Mouse (Mus musculus): ENCODE results near the gene Epb41l4b. TPM values are rescaled to one million over a fixed set of nuclear protein-coding genes. Genes with fewer than 3 reads are reported as not detected.

Epb41l4b gene
- polyA plus RNA-seq, 1 experiment from 2014 or later, result 1.2 TPM

GRCm38 (mm10) chr4:56961320-56961925, 181.8 kb downstream of the Epb41l4b start:
- Histone ChIP-seq H3K4me3 (no peak overlapping the region), H3K27me3 (replicated peaks; ENCODE audit: low read depth, poor library complexity, severe bottlenecking) (no peaks in the 10 kb centered on the region), H3K27ac (replicated peaks) (no peak overlapping the region), H3K36me3 (replicated peaks) (no peaks in the 10 kb centered on the region), H3K9me3 (no peaks in the 10 kb centered on the region), H3K4me1 (no peaks in the 10 kb centered on the region; the same call in 1 of the 2 replicates)
- 88% methylated on average over 12 of the region's 12 CpGs for whole genome bisulfite sequencing
- DNase-seq (ENCODE audit: low spot score), result no peak

- no peaks in the 10 kb centered on the region for H3K36me3 ChIP-seq (replicated peaks)
- H3K4me1 ChIP-seq, result no peaks in the 10 kb centered on the region; the same call in 1 of the 2 replicates
- WGBS, result 61% methylated on average over 9 of the region's 9 CpGs
- no peaks in the 10 kb centered on the region for H3K27me3 ChIP-seq (replicated peaks; ENCODE audit: low read depth, poor library complexity, severe bottlenecking)
- H3K9me3 ChIP-seq, result no peaks in the 10 kb centered on the region
- no peak for DNase-seq (ENCODE audit: low spot score)
- H3K27ac ChIP-seq (replicated peaks), result no peak overlapping the region
- no peak overlapping the region for H3K4me3 ChIP-seq
Measured at GRCm38 (mm10) chr4:56957518-56957917, 185.7 kb downstream of the Epb41l4b start.

- no peak for DNase-seq (ENCODE audit: low spot score)
- H3K9me3 ChIP-seq, result no peaks in the 10 kb centered on the region
- no peaks in the 10 kb centered on the region for H3K36me3 ChIP-seq (replicated peaks)
- peaks cover 6% of the 10 kb centered on the region for H3K4me1 ChIP-seq
- H3K4me3 ChIP-seq, result no peak overlapping the region
- WGBS, result 66% methylated on average over 6 of the region's 6 CpGs
- H3K27me3 ChIP-seq (replicated peaks; ENCODE audit: low read depth, poor library complexity, severe bottlenecking), result no peaks in the 10 kb centered on the region
- H3K27ac ChIP-seq (replicated peaks), result no peak overlapping the region
Measured at GRCm38 (mm10) chr4:56953235-56953634, 190.0 kb downstream of the Epb41l4b start.

GRCm38 (mm10) chr4:56951701-56952100, 191.5 kb downstream of the Epb41l4b start:
- H3K27me3 ChIP-seq (replicated peaks; ENCODE audit: low read depth, poor library complexity, severe bottlenecking), result no peaks in the 10 kb centered on the region
- no peak overlapping the region for H3K4me3 ChIP-seq
- H3K9me3 ChIP-seq, result no peaks in the 10 kb centered on the region
- DNase-seq (ENCODE audit: low spot score), result no peak
- peaks cover 13% of the 10 kb centered on the region for H3K4me1 ChIP-seq
- no peak overlapping the region for H3K27ac ChIP-seq (replicated peaks)
- H3K36me3 ChIP-seq (replicated peaks), result no peaks in the 10 kb centered on the region
- 85% methylated on average over 3 of the region's 3 CpGs for WGBS

- 70% methylated on average over 6 of the region's 6 CpGs for WGBS
- DNase-seq (ENCODE audit: low spot score), result no peak
- H3K27ac ChIP-seq (replicated peaks), result no peak overlapping the region
Measured at GRCm38 (mm10) chr4:56949494-56949893, 193.7 kb downstream of the Epb41l4b start.

GRCm38 (mm10) chr4:56946641-56947640, 196.3 kb downstream of the Epb41l4b start, which contains the start of gene Tmem245:
TSS of gene Tmem245 (minus strand) at chr4:56947437.
- under 1% methylated on average over 107 of the region's 107 CpGs for WGBS
- Histone ChIP-seq H3K9me3 (no peaks in the 10 kb centered on the region), H3K27ac (replicated peaks) (peak within 1 kb of the TSS; percentile 95), H3K4me3 (peak within 1 kb of the TSS; percentile 93), H3K4me1 (peaks cover 53% of the 10 kb centered on the region), H3K36me3 (replicated peaks) (no peaks in the 10 kb centered on the region; the same call in 1 of the 2 replicates), H3K27me3 (replicated peaks; ENCODE audit: low read depth, poor library complexity, severe bottlenecking) (no peaks in the 10 kb centered on the region)
- DNase-seq (ENCODE audit: low spot score), result peak; percentile 95

More at GRCm38 (mm10) chr4:56949494-56949893, 193.7 kb downstream of the Epb41l4b start:
- no peaks in the 10 kb centered on the region; the same call in 1 of the 2 replicates for H3K36me3 ChIP-seq (replicated peaks)
- H3K9me3 ChIP-seq, result no peaks in the 10 kb centered on the region
- no peaks in the 10 kb centered on the region for H3K27me3 ChIP-seq (replicated peaks; ENCODE audit: low read depth, poor library complexity, severe bottlenecking)
- no peak overlapping the region for H3K4me3 ChIP-seq
- peaks cover 30% of the 10 kb centered on the region for H3K4me1 ChIP-seq

GRCm38 (mm10) chr4:56946180-56946579, 197.1 kb downstream of the Epb41l4b start:
- DNase-seq (ENCODE audit: low spot score), result no peak
- 1% methylated on average over 14 of the region's 14 CpGs for WGBS
- Histone ChIP-seq H3K36me3 (replicated peaks) (no peaks in the 10 kb centered on the region; the same call in 1 of the 2 replicates), H3K27ac (replicated peaks) (peak overlapping the region; percentile 95), H3K4me3 (peak overlapping the region; percentile 93), H3K27me3 (replicated peaks; ENCODE audit: low read depth, poor library complexity, severe bottlenecking) (no peaks in the 10 kb centered on the region), H3K4me1 (peaks cover 53% of the 10 kb centered on the region), H3K9me3 (no peaks in the 10 kb centered on the region)

- Histone ChIP-seq H3K4me3 (no peak overlapping the region), H3K27ac (replicated peaks) (no peak overlapping the region), H3K27me3 (replicated peaks; ENCODE audit: low read depth, poor library complexity, severe bottlenecking) (no peaks in the 10 kb centered on the region), H3K36me3 (replicated peaks) (no peaks in the 10 kb centered on the region; the same call in 1 of the 2 replicates), H3K9me3 (no peaks in the 10 kb centered on the region), H3K4me1 (peaks cover 56% of the 10 kb centered on the region)
- no peak for DNase-seq (ENCODE audit: low spot score)
- 71% methylated on average over 4 of the region's 4 CpGs for WGBS
Measured at GRCm38 (mm10) chr4:56944286-56944685, 199.0 kb downstream of the Epb41l4b start.

GRCm38 (mm10) chr4:56943258-56943657, 200.0 kb downstream of the Epb41l4b start:
- H3K4me3 ChIP-seq, result no peak overlapping the region
- no peak for DNase-seq (ENCODE audit: low spot score)
- H3K36me3 ChIP-seq (replicated peaks), result peaks cover 5% of the 10 kb centered on the region; the same call in 1 of the 2 replicates
- 44% methylated on average over 1 of the region's 1 CpGs for WGBS
- no peak overlapping the region for H3K27ac ChIP-seq (replicated peaks)
- peaks cover 50% of the 10 kb centered on the region for H3K4me1 ChIP-seq
- no peaks in the 10 kb centered on the region for H3K27me3 ChIP-seq (replicated peaks; ENCODE audit: low read depth, poor library complexity, severe bottlenecking)
- H3K9me3 ChIP-seq, result no peaks in the 10 kb centered on the region

- H3K27me3 ChIP-seq (replicated peaks; ENCODE audit: low read depth, poor library complexity, severe bottlenecking), result no peaks in the 10 kb centered on the region
- H3K4me1 ChIP-seq, result peaks cover 43% of the 10 kb centered on the region
- WGBS, result 82% methylated on average over 1 of the region's 1 CpGs
- no peak overlapping the region for H3K4me3 ChIP-seq
- no peaks in the 10 kb centered on the region for H3K9me3 ChIP-seq
- no peak for DNase-seq (ENCODE audit: low spot score)
- H3K36me3 ChIP-seq (replicated peaks), result peaks cover 6% of the 10 kb centered on the region; the same call in 1 of the 2 replicates
- no peak overlapping the region for H3K27ac ChIP-seq (replicated peaks)
Measured at GRCm38 (mm10) chr4:56942567-56942966, 200.7 kb downstream of the Epb41l4b start.
